Mouse (Mus musculus) olfactory bulb, adult 2 months (tissue): ENCODE data around the gene Xrn1.

Source experiments
- CTCF ChIP-seq: fragments of 200-500 bp; IDR thresholded peaks from 2 replicates; pipeline ENCODE4 v1.5.1; 2012; ENCODE audit warnings: low read depth, mild to moderate bottlenecking, low read length, moderate library complexity; ENCODE audit not compliant: insufficient read depth
- POLR2A ChIP-seq: fragments of 200-500 bp; IDR thresholded peaks from 2 replicates; pipeline ENCODE4 v1.6.1; 2012; ENCODE audit warnings: mild to moderate bottlenecking, low read depth, low read length, moderate library complexity; ENCODE audit not compliant: insufficient read depth

DNA sequence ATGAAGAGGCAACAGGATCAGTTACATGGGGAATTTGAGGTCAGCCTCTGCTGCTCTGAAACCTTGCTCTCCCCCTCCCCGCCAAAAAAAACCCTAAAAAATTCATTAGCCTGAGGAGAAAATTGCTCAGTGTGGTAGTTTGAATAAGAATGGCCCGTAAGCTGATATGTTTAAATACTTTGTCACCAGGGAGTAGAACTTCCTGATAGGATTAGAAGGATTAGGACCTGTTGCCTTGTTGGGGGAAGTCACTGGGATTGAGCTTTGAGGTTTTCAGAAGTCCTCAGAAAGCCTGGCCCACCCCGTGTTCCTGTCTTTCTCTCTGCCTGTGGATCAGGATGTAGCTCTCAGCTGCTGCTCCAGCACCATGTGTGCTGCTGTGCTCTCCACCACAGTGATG is 73.4 kb downstream of the Xrn1 start:
- TF ChIP-seq CTCF (no peak), POLR2A (no peak)
